ENCODE assay signal across 8 mouse cellular contexts in genomic region chr11:84871046-84871445, GRCm38 (mm10). TPM values are rescaled to one million over a fixed set of nuclear protein-coding genes. Genes with fewer than 3 reads are reported as not detected.
DNase-seq lines count a peak whose midpoint lies in the region; ATAC-seq lines count a peak whose summit lies in the region.

No protein-coding gene starts in this region.

- peak overlapping the region; percentile 93 for H3K4me3 ChIP-seq in limb, embryonic 12.5 days (replicated peaks)
- H3K4me3 ChIP-seq in stomach, embryonic 15.5 days (replicated peaks): peak overlapping the region; percentile 94

- WGBS in limb, embryonic 12.5 days: 3% methylated on average over 10 of the region's 10 CpGs
- WGBS in stomach, embryonic 15.5 days: 0% methylated on average over 10 of the region's 10 CpGs

- H3K4me1 ChIP-seq in limb, embryonic 12.5 days (replicated peaks): peaks cover 20% of the 10 kb centered on the region
- peaks cover 3% of the 10 kb centered on the region; the same call in 1 of the 2 replicates for H3K4me1 ChIP-seq in stomach, embryonic 15.5 days

- no peaks in the 10 kb centered on the region for H3K27me3 ChIP-seq in limb, embryonic 12.5 days
- no peaks in the 10 kb centered on the region for H3K27me3 ChIP-seq in stomach, embryonic 15.5 days (replicated peaks)

- 0 out of 2 replicates have a peak, but pooled peaks have one; percentile 7 for ATAC-seq in erythroblast, adult 5-6 weeks (replicated peaks; ENCODE audit: low FRiP score, poor library complexity, severe bottlenecking)
- ATAC-seq in limb, embryonic 12.5 days (ENCODE audit: insufficient number of reproducible peaks, insufficient read depth, low FRiP score, low TSS enrichment, low read depth): peak; percentile 19; the same call in 1 of the 2 replicates
- peak; percentile 54 for ATAC-seq in stomach, embryonic 15.5 days (ENCODE audit: insufficient read depth, low FRiP score, low read depth)

- peak overlapping the region; percentile 96 for H3K9ac ChIP-seq in limb, embryonic 12.5 days (replicated peaks)
- H3K9ac ChIP-seq in stomach, embryonic 15.5 days: peak overlapping the region; percentile 90

- peak overlapping the region; percentile 70 for H3K4me2 ChIP-seq in limb, embryonic 12.5 days
- peak overlapping the region; percentile 65 for H3K4me2 ChIP-seq in stomach, embryonic 15.5 days

- no peaks in the 10 kb centered on the region for H3K36me3 ChIP-seq in limb, embryonic 12.5 days
- no peaks in the 10 kb centered on the region for H3K36me3 ChIP-seq in stomach, embryonic 15.5 days

- no peaks in the 10 kb centered on the region for H3K9me3 ChIP-seq in limb, embryonic 12.5 days
- no peaks in the 10 kb centered on the region for H3K9me3 ChIP-seq in stomach, embryonic 15.5 days

- peak overlapping the region; percentile 98 for H3K27ac ChIP-seq in limb, embryonic 12.5 days
- peak overlapping the region; percentile 99 for H3K27ac ChIP-seq in stomach, embryonic 15.5 days

- DNase-seq in kidney, adult 8-10 months: peak; percentile 64 to 67
- DNase-seq in kidney, postnatal 10 days: no peak
- DNase-seq in MEL-GATA-1-ER (ENCODE audit: extremely low read depth, low read depth): peak; percentile 37
- no peak for DNase-seq in cerebellum, postnatal 10 days
- DNase-seq in frontal cortex, postnatal 36 days (ENCODE audit: low spot score in 2 of 2): no peak

RNA-seq across cellular contexts. Expression of gene Ggnbp2, which starts 0.4 kb away (rescaled TPM):
- 150 and 159 TPM in 2 replicates for total RNA-seq in erythroblast, adult 5-6 weeks (2015; ENCODE audit: low replicate concordance)
- 179 and 325 TPM in 2 replicates for total RNA-seq in erythroblast, adult 5-6 weeks (2017; ENCODE audit: low replicate concordance)
- 69.5 and 72.6 TPM in 2 replicates for polyA plus RNA-seq in limb, embryonic 12.5 days (2016; fragmentation: Nextera tagmentation; extraction: Ambion mirVana)
- 69.8 and 76.7 TPM in 2 replicates for polyA plus RNA-seq in stomach, embryonic 15.5 days (2015; fragmentation: Nextera tagmentation; extraction: Ambion mirVana)

RNA-seq across cellular contexts. Expression of gene Myo19, which starts 8.9 kb away (rescaled TPM):
- 2.3 and 4.8 TPM in 2 replicates for total RNA-seq in erythroblast, adult 5-6 weeks (2015; ENCODE audit: low replicate concordance)
- total RNA-seq in erythroblast, adult 5-6 weeks (2017; ENCODE audit: low replicate concordance): 0.94 and 3.6 TPM in 2 replicates
- 9.3 and 12.2 TPM in 2 replicates for polyA plus RNA-seq in limb, embryonic 12.5 days (2016; fragmentation: Nextera tagmentation; extraction: Ambion mirVana)
- 6.8 and 7.8 TPM in 2 replicates for polyA plus RNA-seq in stomach, embryonic 15.5 days (2015; fragmentation: Nextera tagmentation; extraction: Ambion mirVana)

RNA-seq across cellular contexts. Expression of gene Pigw, which starts 9.0 kb away (rescaled TPM):
- 0.63 and 0.96 TPM in 2 replicates for total RNA-seq in erythroblast, adult 5-6 weeks (2015; ENCODE audit: low replicate concordance)
- 1.2 and 2.6 TPM in 2 replicates for total RNA-seq in erythroblast, adult 5-6 weeks (2017; ENCODE audit: low replicate concordance)
- polyA plus RNA-seq in limb, embryonic 12.5 days (2016; fragmentation: Nextera tagmentation; extraction: Ambion mirVana): 2.0 and 2.4 TPM in 2 replicates
- 2.9 and 3.5 TPM in 2 replicates for polyA plus RNA-seq in stomach, embryonic 15.5 days (2015; fragmentation: Nextera tagmentation; extraction: Ambion mirVana)

RNA-seq across cellular contexts. Expression of gene Dhrs11, which starts 42.3 kb away (rescaled TPM):
- 897 and 1,040 TPM in 2 replicates for total RNA-seq in erythroblast, adult 5-6 weeks (2015; ENCODE audit: low replicate concordance)
- 707 and 838 TPM in 2 replicates for total RNA-seq in erythroblast, adult 5-6 weeks (2017; ENCODE audit: low replicate concordance)
- polyA plus RNA-seq in limb, embryonic 12.5 days (2016; fragmentation: Nextera tagmentation; extraction: Ambion mirVana): 9.8 and 12.3 TPM in 2 replicates
- 32.0 and 38.2 TPM in 2 replicates for polyA plus RNA-seq in stomach, embryonic 15.5 days (2015; fragmentation: Nextera tagmentation; extraction: Ambion mirVana)

RNA-seq across cellular contexts. Expression of gene Znhit3, which starts 45.1 kb away (rescaled TPM):
- total RNA-seq in erythroblast, adult 5-6 weeks (2015; ENCODE audit: low replicate concordance): 1.5 and 6.5 TPM in 2 replicates
- total RNA-seq in erythroblast, adult 5-6 weeks (2017; ENCODE audit: low replicate concordance): 3.7 and 9.1 TPM in 2 replicates
- 65.6 and 66.5 TPM in 2 replicates for polyA plus RNA-seq in limb, embryonic 12.5 days (2016; fragmentation: Nextera tagmentation; extraction: Ambion mirVana)
- polyA plus RNA-seq in stomach, embryonic 15.5 days (2015; fragmentation: Nextera tagmentation; extraction: Ambion mirVana): 52.9 and 56.9 TPM in 2 replicates

Comparison
In these comparisons a context has a peak if more than half of its experiments do, and no peak if none do; other contexts are left out.
1. DNase-seq: peak in kidney, adult 8-10 months (2 of 2) and MEL-GATA-1-ER (single experiment); none in kidney, postnatal 10 days (single experiment), cerebellum, postnatal 10 days (0 of 2) and frontal cortex, postnatal 36 days (0 of 2).
2. Peak in every context shown above with its lines, with median percentiles within 50 percentile points of each other: ATAC-seq.